Mouse (Mus musculus) limb, embryonic 10.5 days (tissue): ENCODE measurements at regions not wholly inside any gene's neighbourhood (a gene's known extent, or its start where the extent isn't known, plus 50 kb on each side); places are given as distances from the start of the nearest gene placed in this dataset.
"Not testable (repeated sequence)": the region's sequence is repeated elsewhere in the genome, so short reads cannot be mapped to it uniquely, and the experiment has no call there.

Source experiments
- DNase-seq: peaks from one replicate; pipeline ENCODE4 v3.0.0-alpha.2; 2017; ENCODE audit warnings: low spot score
- H3K27ac ChIP-seq: fragments of 300-500 bp; sonication (generic); 2 replicates; pipeline ENCODE4 v1.5.1; 2016; ENCODE audit warnings: mild to moderate bottlenecking
- H3K27me3 ChIP-seq: fragments of 300-500 bp; sonication (generic); 2 replicates; pipeline ENCODE4 v1.6.1; 2016; ENCODE audit warnings: low read depth, mild to moderate bottlenecking; ENCODE audit not compliant: poor library complexity, severe bottlenecking
- H3K36me3 ChIP-seq: fragments of 300-500 bp; sonication (generic); 2 replicates; pipeline ENCODE4 v1.6.1; 2016; ENCODE audit warnings: mild to moderate bottlenecking, moderate library complexity
- H3K4me1 ChIP-seq: fragments of 300-500 bp; sonication (generic); 2 replicates; pipeline ENCODE4 v1.6.1; 2016
- H3K4me3 ChIP-seq: fragments of 300-500 bp; sonication (generic); 2 replicates; pipeline ENCODE4 v1.5.1; 2016; ENCODE audit warnings: mild to moderate bottlenecking, moderate library complexity
- H3K9me3 ChIP-seq: fragments of 300-500 bp; sonication (generic); replicated peaks from 2 replicates; pipeline ENCODE4 v1.6.1; 2016; ENCODE audit warnings: mild to moderate bottlenecking
- WGBS: fragments of 180-500 bp; shearing (Covaris S2); methylation state at CpG from one replicate; pipeline ENCODE4 v1.1.7; 2016; 5-methylcytosine and 5-hydroxymethylcytosine counted together

DNA sequence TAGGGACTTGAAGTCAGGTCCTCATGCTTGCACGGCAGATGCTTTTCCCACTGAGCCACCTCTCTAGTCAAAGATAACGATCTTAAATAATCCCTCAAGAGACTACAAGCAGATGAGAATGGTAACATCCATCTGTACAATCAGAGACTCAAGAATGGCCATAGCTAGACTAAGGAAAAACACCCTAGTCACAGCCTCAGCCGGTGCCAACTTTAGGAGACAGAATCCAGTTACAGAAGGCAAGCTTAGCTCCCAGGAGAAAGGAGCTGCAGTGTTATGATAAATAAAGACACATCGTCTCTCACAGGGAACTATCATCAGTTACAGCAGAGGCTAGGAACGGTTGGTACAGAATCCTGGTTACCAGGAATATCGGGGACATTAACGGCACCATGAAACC lies 88.7 kb upstream of the Arl4c start:
- no peak for DNase-seq
- Histone ChIP-seq H3K27me3 (no peaks in the 10 kb centered on the region), H3K9me3 (no peaks in the 10 kb centered on the region), H3K4me1 (no peaks in the 10 kb centered on the region), H3K27ac (no peak overlapping the region), H3K4me3 (no peak overlapping the region), H3K36me3 (no peaks in the 10 kb centered on the region)
- WGBS, result 94% methylated on average over 7 of the region's 7 CpGs

DNA sequence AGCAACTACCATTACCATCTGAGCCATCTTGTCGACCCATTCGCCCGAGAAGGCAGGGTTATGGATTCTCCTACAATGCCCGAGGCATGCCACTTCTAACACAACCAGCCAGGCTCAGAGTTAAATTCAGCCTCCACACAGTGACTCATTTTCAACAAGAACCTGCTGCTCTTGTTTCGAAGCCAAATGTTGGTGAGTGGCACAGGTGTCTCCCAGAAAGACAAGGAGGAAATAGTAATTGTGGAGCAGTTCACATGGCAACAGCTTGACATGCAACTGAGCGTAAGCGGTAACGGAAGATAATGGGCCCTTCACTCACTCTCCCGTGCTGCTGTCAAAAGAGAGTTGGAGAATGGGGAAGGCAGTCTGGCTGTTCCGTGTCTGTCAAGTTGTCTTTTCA lies 92.9 kb upstream of the Arl4c start:
- Histone ChIP-seq H3K9me3 (no peaks in the 10 kb centered on the region), H3K27ac (no peak overlapping the region), H3K4me3 (no peak overlapping the region), H3K4me1 (peaks cover 16% of the 10 kb centered on the region), H3K36me3 (no peaks in the 10 kb centered on the region), H3K27me3 (no peaks in the 10 kb centered on the region)
- DNase-seq, result no peak
- 94% methylated on average over 10 of the region's 10 CpGs for WGBS

DNA sequence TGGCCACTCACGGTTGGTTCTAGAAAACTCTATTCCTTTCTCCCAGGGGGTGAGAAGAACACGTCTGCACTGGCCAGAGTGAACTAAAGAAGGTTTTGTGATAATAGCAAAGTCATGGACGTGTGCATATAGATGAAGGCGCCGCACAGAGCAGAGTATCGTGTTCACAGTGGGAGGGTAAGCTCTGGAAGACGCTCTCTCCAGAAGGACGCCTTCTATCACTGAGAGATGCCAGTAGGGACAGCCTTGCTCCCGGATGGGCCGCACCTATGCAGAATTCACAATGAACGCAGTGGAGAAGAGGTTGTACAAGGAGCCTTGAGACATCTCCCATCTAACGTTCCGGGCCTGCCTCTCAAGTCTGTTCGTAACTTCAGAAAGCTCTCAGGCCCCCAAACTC lies 96.5 kb upstream of the Arl4c start:
- WGBS, result 90% methylated on average over 14 of the region's 14 CpGs
- no peak for DNase-seq
- Histone ChIP-seq H3K9me3 (no peaks in the 10 kb centered on the region), H3K36me3 (no peaks in the 10 kb centered on the region), H3K27ac (no peak overlapping the region), H3K4me1 (peaks cover 24% of the 10 kb centered on the region), H3K27me3 (no peaks in the 10 kb centered on the region), H3K4me3 (no peak overlapping the region)

DNA sequence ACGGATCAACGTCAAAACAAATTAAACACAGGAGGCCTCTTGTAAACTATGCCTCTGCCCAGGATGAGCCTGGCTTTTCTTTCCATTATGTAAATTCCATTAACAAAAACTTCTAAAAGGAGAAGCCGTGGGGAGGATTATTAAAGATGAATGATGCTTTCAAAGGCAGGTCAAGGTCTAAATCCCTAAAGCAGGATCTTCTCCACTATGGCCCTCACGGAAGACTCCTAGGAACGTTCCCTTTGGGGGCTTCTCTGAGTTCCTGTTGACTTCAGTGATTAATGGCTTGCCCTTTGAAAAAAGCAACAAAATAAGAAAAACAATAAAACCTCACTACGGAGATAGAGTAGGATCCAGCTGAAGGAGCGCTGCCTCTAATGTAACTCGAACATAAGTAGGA lies 96.9 kb upstream of the Arl4c start:
- Histone ChIP-seq H3K4me1 (peaks cover 24% of the 10 kb centered on the region), H3K4me3 (no peak overlapping the region), H3K36me3 (no peaks in the 10 kb centered on the region), H3K27me3 (no peaks in the 10 kb centered on the region), H3K27ac (no peak overlapping the region), H3K9me3 (no peaks in the 10 kb centered on the region)
- 58% methylated on average over 8 of the region's 8 CpGs for WGBS
- DNase-seq, result no peak

DNA sequence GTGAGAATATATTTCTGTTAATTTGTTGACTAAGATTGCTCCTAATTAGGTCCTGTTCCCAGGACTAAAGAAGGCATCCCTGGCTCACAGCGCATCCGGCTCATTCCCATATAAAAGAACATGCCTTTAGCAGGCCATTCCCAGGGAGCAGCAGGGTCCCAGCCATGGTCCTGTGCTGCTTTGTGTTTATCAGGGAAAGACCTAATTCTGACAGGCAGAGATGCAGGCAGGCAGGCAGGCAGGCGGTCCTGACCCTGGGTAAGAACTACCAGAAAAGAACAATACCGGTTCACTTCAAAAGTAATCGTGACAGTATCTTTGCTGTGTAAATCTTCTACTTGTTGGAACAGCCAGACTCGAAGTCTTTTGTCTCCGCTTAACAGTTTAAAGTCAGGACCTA lies 97.3 kb upstream of the Arl4c start:
- WGBS, result 45% methylated on average over 7 of the region's 7 CpGs
- H3K27me3 ChIP-seq, result no peaks in the 10 kb centered on the region
- H3K4me3 ChIP-seq, result no peak overlapping the region
- no peaks in the 10 kb centered on the region for H3K36me3 ChIP-seq
- 0 out of 2 replicates have a peak overlapping the region, but pooled peaks have one; percentile 56 for H3K27ac ChIP-seq
- peaks cover 24% of the 10 kb centered on the region for H3K4me1 ChIP-seq
- H3K9me3 ChIP-seq, result no peaks in the 10 kb centered on the region
- DNase-seq, result no peak

DNA sequence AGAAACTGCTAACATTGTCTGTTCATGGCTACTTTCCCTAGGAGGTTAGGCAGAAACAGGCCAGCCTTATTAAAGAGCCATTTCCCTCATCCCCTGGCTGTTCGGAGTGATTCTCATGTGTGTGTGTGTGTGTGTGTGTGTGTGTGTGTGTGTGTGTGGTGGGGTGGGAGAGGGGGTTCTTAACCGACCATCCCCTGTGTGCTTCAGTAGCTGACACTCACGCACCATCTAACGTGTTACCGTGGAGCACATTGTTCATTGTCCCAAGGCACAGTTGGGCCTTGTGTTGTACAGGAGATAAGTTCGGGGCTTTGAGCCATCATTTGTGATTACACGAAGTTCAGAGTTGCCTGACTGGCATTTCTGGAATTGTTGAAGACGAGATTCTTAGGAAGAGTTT lies 97.8 kb upstream of the Arl4c start:
- Histone ChIP-seq H3K36me3 (no peaks in the 10 kb centered on the region), H3K9me3 (no peaks in the 10 kb centered on the region), H3K4me1 (peaks cover 24% of the 10 kb centered on the region), H3K4me3 (no peak overlapping the region), H3K27ac (0 out of 2 replicates have a peak overlapping the region, but pooled peaks have one; percentile 56), H3K27me3 (no peaks in the 10 kb centered on the region)
- DNase-seq, result no peak
- WGBS, result 73% methylated on average over 8 of the region's 8 CpGs

DNA sequence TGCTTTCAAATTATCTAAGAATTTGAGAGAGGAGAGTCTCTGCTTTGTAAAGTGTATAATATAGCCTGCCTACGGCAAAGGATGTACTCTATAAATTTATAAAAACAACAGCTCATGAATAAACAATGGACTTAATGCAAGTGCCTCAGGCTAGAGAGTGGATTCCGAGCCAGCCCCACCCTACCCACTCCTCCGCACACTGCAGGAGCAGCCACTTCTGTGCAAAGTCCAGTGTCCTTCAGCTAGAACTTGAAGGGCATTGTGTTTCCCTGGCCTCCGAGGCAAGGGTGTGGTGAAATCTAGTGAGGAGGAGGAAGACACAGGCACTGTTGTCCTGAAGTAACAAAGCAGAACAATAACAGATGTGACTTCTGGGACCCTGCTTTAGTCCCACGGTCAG lies 98.4 kb upstream of the Arl4c start:
- Histone ChIP-seq H3K27me3 (no peaks in the 10 kb centered on the region), H3K4me3 (no peak overlapping the region), H3K36me3 (no peaks in the 10 kb centered on the region), H3K4me1 (peaks cover 24% of the 10 kb centered on the region), H3K27ac (no peak overlapping the region), H3K9me3 (no peaks in the 10 kb centered on the region)
- no peak for DNase-seq
- WGBS, result 69% methylated on average over 5 of the region's 5 CpGs

DNA sequence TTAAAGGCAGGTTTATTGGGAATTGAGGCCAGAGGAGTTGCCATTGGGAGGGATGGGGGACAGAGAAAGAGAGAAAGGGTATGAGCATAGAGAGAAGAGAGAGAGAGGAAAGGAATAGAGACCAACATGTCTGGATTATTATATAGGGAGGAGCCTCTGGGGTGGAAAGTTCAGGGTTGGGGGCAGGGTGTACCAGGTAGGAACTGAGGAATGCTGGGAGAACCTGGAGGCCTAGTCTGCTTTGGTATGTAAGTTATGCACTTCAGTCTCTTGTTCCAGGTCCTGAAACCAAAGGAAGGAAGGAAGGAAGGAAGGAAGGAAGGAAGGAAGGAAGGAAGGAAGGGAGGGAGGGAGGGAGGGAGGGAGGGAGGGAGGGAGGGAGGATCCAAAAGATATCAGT lies 99.1 kb upstream of the Arl4c start:
- not testable (repeated sequence) for H3K27ac ChIP-seq, DNase-seq, H3K4me3 ChIP-seq, H3K9me3 ChIP-seq, H3K36me3 ChIP-seq, H3K27me3 ChIP-seq
- H3K4me1 ChIP-seq, result peaks cover 24% of the 10 kb centered on the region

DNA sequence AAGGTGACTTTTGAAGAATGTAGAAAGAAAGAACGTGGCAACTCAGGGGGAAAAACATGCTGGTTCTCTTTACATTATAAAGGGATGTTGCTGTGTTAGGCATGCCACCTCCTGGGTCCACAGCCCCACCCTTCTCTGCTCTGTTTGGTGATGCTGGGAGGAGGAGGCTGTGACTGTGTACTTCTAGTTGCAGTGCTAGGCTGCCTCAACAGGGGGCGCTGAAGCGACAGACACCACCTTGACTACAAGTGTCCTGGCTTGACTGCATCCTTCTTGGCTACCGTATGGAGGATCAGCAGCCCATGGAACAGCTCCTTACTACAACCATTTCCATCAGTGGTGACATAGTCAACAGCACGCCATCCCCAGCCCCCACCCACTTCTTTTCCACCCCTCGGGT lies 104.9 kb upstream of the Arl4c start:
- DNase-seq, result no peak
- H3K4me3 ChIP-seq, result no peak overlapping the region

DNA sequence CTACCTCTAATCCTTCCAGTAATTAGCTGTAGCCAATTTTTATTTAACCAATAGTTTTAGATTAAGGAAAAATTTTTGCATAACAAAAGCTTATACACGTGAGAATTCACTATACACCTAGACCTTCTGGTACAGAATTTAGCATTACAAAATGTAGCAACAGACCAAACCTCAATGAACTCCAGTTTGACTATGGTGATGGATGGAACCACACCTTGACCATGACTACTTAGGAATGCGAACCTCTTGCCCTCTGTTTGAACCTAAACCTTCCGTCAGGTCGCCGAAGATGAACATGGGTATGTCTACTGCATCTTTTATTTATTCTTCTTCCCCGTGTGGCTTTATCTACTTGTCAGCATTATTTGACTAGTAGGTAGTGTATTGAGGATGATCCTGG lies 105.9 kb upstream of the Arl4c start:
- no peak overlapping the region for H3K4me3 ChIP-seq
- WGBS, result 87% methylated on average over 6 of the region's 6 CpGs
- no peaks in the 10 kb centered on the region for H3K9me3 ChIP-seq
- H3K27me3 ChIP-seq, result no peaks in the 10 kb centered on the region
- H3K36me3 ChIP-seq, result no peaks in the 10 kb centered on the region
- H3K27ac ChIP-seq, result no peak overlapping the region
- H3K4me1 ChIP-seq, result peaks cover 15% of the 10 kb centered on the region
- no peak for DNase-seq

More for the DNA sequence above, 104.9 kb upstream of the Arl4c start:
- H3K4me1 ChIP-seq, result peaks cover 14% of the 10 kb centered on the region
- H3K27me3 ChIP-seq, result no peaks in the 10 kb centered on the region
- no peaks in the 10 kb centered on the region for H3K9me3 ChIP-seq
- H3K27ac ChIP-seq, result no peak overlapping the region
- 68% methylated on average over 6 of the region's 6 CpGs for WGBS
- H3K36me3 ChIP-seq, result no peaks in the 10 kb centered on the region

DNA sequence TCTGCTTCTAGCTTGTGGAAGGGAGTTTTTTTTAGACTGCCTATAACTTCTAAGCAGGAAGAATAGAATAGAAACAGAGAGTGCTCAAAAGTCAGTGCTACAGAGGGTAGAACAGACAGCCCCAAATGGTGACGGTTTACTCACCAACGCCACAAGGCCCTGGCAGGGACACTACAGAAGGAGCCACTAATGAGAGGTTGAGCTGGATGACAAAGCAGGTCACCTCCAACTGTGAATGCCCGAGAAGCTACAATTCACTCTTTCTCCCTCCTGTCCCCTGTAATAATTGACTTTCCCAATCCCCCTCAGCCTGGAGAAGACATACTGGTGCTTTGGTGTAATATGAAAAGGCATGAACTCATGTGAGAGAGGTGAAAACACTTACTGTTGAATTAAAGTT lies 106.5 kb upstream of the Arl4c start:
- no peak overlapping the region for H3K27ac ChIP-seq
- H3K27me3 ChIP-seq, result no peaks in the 10 kb centered on the region
- 68% methylated on average over 3 of the region's 3 CpGs for WGBS
- no peak for DNase-seq
- H3K4me1 ChIP-seq, result peaks cover 20% of the 10 kb centered on the region
- H3K4me3 ChIP-seq, result no peak overlapping the region
- no peaks in the 10 kb centered on the region for H3K36me3 ChIP-seq
- no peaks in the 10 kb centered on the region for H3K9me3 ChIP-seq

DNA sequence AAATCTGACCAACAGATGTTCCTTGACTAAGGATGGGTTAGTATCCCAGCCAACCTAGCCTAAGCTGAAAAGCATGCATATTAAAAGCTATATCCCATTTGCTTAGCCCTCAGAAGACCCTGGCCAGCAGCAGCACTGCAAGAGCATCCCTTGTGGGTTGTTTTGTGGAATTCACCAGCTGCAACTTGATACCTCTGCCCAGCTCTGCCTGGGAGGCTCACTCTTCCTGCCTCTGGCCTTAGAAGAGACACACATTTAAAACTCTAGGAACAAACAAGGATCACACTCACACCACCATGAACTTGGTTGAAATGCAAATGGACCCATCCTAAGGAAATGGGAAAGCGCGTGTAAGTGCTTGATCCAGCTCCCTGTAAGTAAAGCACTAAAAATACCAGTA lies 107.7 kb upstream of the Arl4c start:
- no peak for DNase-seq
- Histone ChIP-seq H3K27ac (0 out of 2 replicates have a peak overlapping the region, but pooled peaks have one; percentile 16), H3K4me1 (peaks cover 20% of the 10 kb centered on the region), H3K9me3 (no peaks in the 10 kb centered on the region), H3K4me3 (no peak overlapping the region), H3K27me3 (no peaks in the 10 kb centered on the region), H3K36me3 (no peaks in the 10 kb centered on the region)
- 28% methylated on average over 2 of the region's 2 CpGs for WGBS

DNA sequence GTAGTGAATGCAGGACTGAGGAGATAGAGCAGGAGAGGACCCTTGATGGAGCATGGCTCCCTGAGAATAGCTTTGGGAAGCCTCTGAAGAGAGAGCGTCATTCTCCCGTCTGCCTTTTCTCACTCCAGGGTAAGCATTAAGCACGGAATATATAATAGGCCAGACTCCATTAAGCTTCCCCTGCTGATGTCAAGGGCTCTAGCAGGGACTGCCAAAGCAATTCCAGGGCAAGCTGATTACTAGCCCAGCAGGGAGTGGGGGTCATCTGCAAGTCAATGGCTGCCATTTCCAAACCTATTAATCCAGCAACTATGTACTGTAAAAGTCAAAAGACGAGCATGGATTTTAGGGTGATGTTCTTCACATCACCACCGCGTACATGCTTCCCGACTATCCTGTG lies 111.2 kb upstream of the Arl4c start:
- Histone ChIP-seq H3K36me3 (no peaks in the 10 kb centered on the region), H3K9me3 (no peaks in the 10 kb centered on the region), H3K4me1 (peaks cover 20% of the 10 kb centered on the region), H3K27me3 (no peaks in the 10 kb centered on the region), H3K4me3 (no peak overlapping the region), H3K27ac (no peak overlapping the region)
- WGBS, result 57% methylated on average over 7 of the region's 7 CpGs
- no peak for DNase-seq

DNA sequence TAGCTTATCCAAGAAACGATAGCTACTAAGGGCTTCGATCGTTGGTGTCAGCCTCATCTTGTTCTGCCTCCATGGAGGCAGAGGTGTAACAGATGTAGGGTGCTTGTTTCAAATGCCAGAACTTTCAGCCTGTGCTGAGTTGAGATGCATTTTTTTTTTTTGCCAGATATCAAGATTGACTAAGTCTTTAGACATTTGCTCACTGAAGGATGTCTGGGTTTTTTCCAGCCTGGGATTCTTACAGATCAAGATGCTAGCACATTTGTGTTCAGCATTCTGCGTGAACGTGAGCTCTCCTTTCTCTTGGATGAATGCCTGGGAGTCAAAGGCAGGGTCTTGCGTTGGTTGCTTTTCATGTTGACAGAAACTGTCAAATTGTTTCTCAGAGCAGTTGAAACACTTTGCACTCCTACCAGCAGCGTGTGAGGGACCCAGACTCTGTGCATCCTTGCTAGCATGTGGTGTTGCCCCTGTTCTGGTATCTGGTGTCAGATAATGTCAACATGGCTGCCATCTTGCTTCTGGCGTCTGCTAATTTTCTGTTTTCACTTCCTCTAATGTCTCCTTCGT lies 114.4 kb upstream of the Arl4c start:
- H3K27ac ChIP-seq, result no peak overlapping the region
- 91% methylated on average over 9 of the region's 9 CpGs for WGBS
- no peaks in the 10 kb centered on the region for H3K9me3 ChIP-seq
- H3K36me3 ChIP-seq, result no peaks in the 10 kb centered on the region
- peaks cover 26% of the 10 kb centered on the region for H3K4me1 ChIP-seq
- no peak overlapping the region for H3K4me3 ChIP-seq
- no peaks in the 10 kb centered on the region for H3K27me3 ChIP-seq
- no peak for DNase-seq
